10 mouse cellular contexts compared by ENCODE assay signal in genomic region chr14:122449601-122450495, GRCm38 (mm10). TPM values are rescaled to one million over a fixed set of nuclear protein-coding genes. Genes with fewer than 3 reads are reported as not detected.
A peak's percentile ranks its signal among the peaks of the same experiment; 100 is the strongest.
DNase-seq lines count a peak whose midpoint lies in the region; ATAC-seq and TF ChIP-seq lines count a peak whose summit lies in the region.
"Had no signal": no experiment of that assay in that cellular context is flagged by ENCODE, and none has a peak within 500 bp of the region (broad histone marks: within the 10 kb centered on the region; RNA-seq: fewer than 3 reads in every experiment).

No protein-coding gene starts in this region.

- ATAC-seq in lung, postnatal 0 days = no peak
- ATAC-seq in embryonic facial prominence, embryonic 11.5 days (replicated peaks; ENCODE audit: insufficient number of reproducible peaks, low FRiP score, low TSS enrichment, low read depth) = no peak
- ATAC-seq in limb, embryonic 12.5 days (ENCODE audit: insufficient number of reproducible peaks, insufficient read depth, low FRiP score, low TSS enrichment, low read depth) = no peak
- no peak for ATAC-seq in stomach, embryonic 16.5 days (ENCODE audit: insufficient read depth, low FRiP score)

- peak overlapping the region; percentile 25; the same call in 1 of the 2 replicates for H3K4me3 ChIP-seq in lung, postnatal 0 days (ENCODE audit: low read depth, low read length)
- H3K4me3 ChIP-seq in embryonic facial prominence, embryonic 11.5 days (ENCODE audit: low read depth, low read length) = peak overlapping the region; percentile 42
- peak overlapping the region; percentile 48 for H3K4me3 ChIP-seq in limb, embryonic 12.5 days (replicated peaks)
- peak overlapping the region; percentile 38 for H3K4me3 ChIP-seq in stomach, embryonic 16.5 days (replicated peaks; ENCODE audit: low read length)

- TF ChIP-seq CTCF in lung, postnatal 0 days (IDR thresholded peaks at IDR 0.05) = no peak

- 5% methylated on average over 29 of the region's 29 CpGs for WGBS in lung, postnatal 0 days
- WGBS in embryonic facial prominence, embryonic 11.5 days = 3% methylated on average over 29 of the region's 29 CpGs
- 4% methylated on average over 29 of the region's 29 CpGs for WGBS in limb, embryonic 12.5 days
- 6% methylated on average over 29 of the region's 29 CpGs for WGBS in stomach, embryonic 16.5 days

- H3K9ac ChIP-seq in lung, postnatal 0 days (replicated peaks; ENCODE audit: low read depth) = no peak overlapping the region
- peak overlapping the region; percentile 60 for H3K9ac ChIP-seq in embryonic facial prominence, embryonic 11.5 days (replicated peaks; ENCODE audit: low read length)
- H3K9ac ChIP-seq in limb, embryonic 12.5 days (replicated peaks) = peak overlapping the region; percentile 67
- no peak overlapping the region for H3K9ac ChIP-seq in stomach, embryonic 16.5 days (ENCODE audit: low read length)

- no peaks in the 10 kb centered on the region for H3K36me3 ChIP-seq in lung, postnatal 0 days (ENCODE audit: insufficient read depth, low read length)
- no peaks in the 10 kb centered on the region for H3K36me3 ChIP-seq in embryonic facial prominence, embryonic 11.5 days (replicated peaks; ENCODE audit: control insufficient read depth, insufficient read depth, low read depth, low read length)
- H3K36me3 ChIP-seq in limb, embryonic 12.5 days = no peaks in the 10 kb centered on the region
- no peaks in the 10 kb centered on the region for H3K36me3 ChIP-seq in stomach, embryonic 16.5 days (ENCODE audit: control insufficient read depth, insufficient read depth, low read length)

- H3K4me2 ChIP-seq in lung, postnatal 0 days (replicated peaks; ENCODE audit: low read depth, low read length) = peak overlapping the region; percentile 52; the same call in 1 of the 2 replicates
- peak overlapping the region; percentile 88 for H3K4me2 ChIP-seq in embryonic facial prominence, embryonic 11.5 days (ENCODE audit: low read depth, low read length)
- H3K4me2 ChIP-seq in limb, embryonic 12.5 days = peak overlapping the region; percentile 94
- peak overlapping the region; percentile 64 for H3K4me2 ChIP-seq in stomach, embryonic 16.5 days (ENCODE audit: low read depth, low read length)

- H3K4me1 ChIP-seq in lung, postnatal 0 days (ENCODE audit: insufficient read depth, low read depth, low read length) = no peaks in the 10 kb centered on the region
- peaks cover 6% of the 10 kb centered on the region for H3K4me1 ChIP-seq in embryonic facial prominence, embryonic 11.5 days (ENCODE audit: control insufficient read depth, insufficient read depth, low read length)
- peaks cover 45% of the 10 kb centered on the region for H3K4me1 ChIP-seq in limb, embryonic 12.5 days (replicated peaks)
- H3K4me1 ChIP-seq in stomach, embryonic 16.5 days (ENCODE audit: control insufficient read depth, insufficient read depth, low read length) = peaks cover 6% of the 10 kb centered on the region

- no peaks in the 10 kb centered on the region for H3K9me3 ChIP-seq in lung, postnatal 0 days (ENCODE audit: low read length)
- H3K9me3 ChIP-seq in embryonic facial prominence, embryonic 11.5 days (replicated peaks; ENCODE audit: control insufficient read depth, low read length) = no peaks in the 10 kb centered on the region
- no peaks in the 10 kb centered on the region for H3K9me3 ChIP-seq in limb, embryonic 12.5 days
- H3K9me3 ChIP-seq in stomach, embryonic 16.5 days (replicated peaks; ENCODE audit: control insufficient read depth, low read length) = no peaks in the 10 kb centered on the region

- H3K27ac ChIP-seq in lung, postnatal 0 days (ENCODE audit: low read length) = no peak overlapping the region
- no peak overlapping the region for H3K27ac ChIP-seq in embryonic facial prominence, embryonic 11.5 days (replicated peaks; ENCODE audit: low read depth, low read length)
- H3K27ac ChIP-seq in limb, embryonic 12.5 days = peak overlapping the region; percentile 41; the same call in 1 of the 2 replicates
- no peak overlapping the region for H3K27ac ChIP-seq in stomach, embryonic 16.5 days (ENCODE audit: low read length)

- H3K27me3 ChIP-seq in lung, postnatal 0 days (replicated peaks; ENCODE audit: insufficient read depth, low read length) = peaks cover 52% of the 10 kb centered on the region
- peaks cover 37% of the 10 kb centered on the region for H3K27me3 ChIP-seq in embryonic facial prominence, embryonic 11.5 days (ENCODE audit: control insufficient read depth, insufficient read depth, low read length)
- peaks cover 72% of the 10 kb centered on the region for H3K27me3 ChIP-seq in limb, embryonic 12.5 days
- H3K27me3 ChIP-seq in stomach, embryonic 16.5 days (ENCODE audit: control insufficient read depth, insufficient read depth, low read length) = peaks cover 68% of the 10 kb centered on the region

- TF ChIP-seq EP300 in lung, postnatal 0 days (IDR thresholded peaks at IDR 0.05) = no peak

- no peak for DNase-seq in lung, postnatal 0 days (ENCODE audit: low spot score)
- DNase-seq in lung, postnatal 14 days = no peak
- peak; percentile 45 for DNase-seq in embryonic facial prominence, embryonic 11.5 days (ENCODE audit: low spot score)
- DNase-seq in thymus, postnatal 25 days = no peak
- DNase-seq in testis, postnatal 10 days (ENCODE audit: low spot score) = no peak
- DNase-seq in urinary bladder, postnatal 14 days (ENCODE audit: low spot score) = no peak
- DNase-seq: adrenal gland, postnatal 36 days had no signal

RNA-seq across cellular contexts. Expression of gene Gm5089, which starts 1.1 kb away (rescaled TPM):
- not detected in 2 replicates for polyA plus RNA-seq in lung, postnatal 0 days (2015; fragmentation: Nextera tagmentation; extraction: Ambion mirVana)
- not detected in 2 replicates for polyA plus RNA-seq in embryonic facial prominence, embryonic 11.5 days (2014; fragmentation: Nextera tagmentation; extraction: Ambion mirVana)
- 0.14 and 0.23 TPM in 2 replicates for polyA plus RNA-seq in limb, embryonic 12.5 days (2016; fragmentation: Nextera tagmentation; extraction: Ambion mirVana)
- not detected in 2 replicates for polyA plus RNA-seq in stomach, embryonic 16.5 days (2015; fragmentation: Nextera tagmentation; extraction: Ambion mirVana)
- polyA plus RNA-seq: liver, adult 2 months had no signal

RNA-seq across cellular contexts. Expression of gene Zic5, which starts 15.6 kb away (rescaled TPM):
- polyA plus RNA-seq in lung, postnatal 0 days (2015; fragmentation: Nextera tagmentation; extraction: Ambion mirVana) = not detected in 2 replicates
- 4.1 and 5.0 TPM in 2 replicates for polyA plus RNA-seq in embryonic facial prominence, embryonic 11.5 days (2014; fragmentation: Nextera tagmentation; extraction: Ambion mirVana)
- 8.0 TPM in 2 replicates for polyA plus RNA-seq in limb, embryonic 12.5 days (2016; fragmentation: Nextera tagmentation; extraction: Ambion mirVana)
- not detected in 2 replicates for polyA plus RNA-seq in stomach, embryonic 16.5 days (2015; fragmentation: Nextera tagmentation; extraction: Ambion mirVana)
- polyA plus RNA-seq: liver, adult 2 months had no signal

RNA-seq across cellular contexts. Expression of gene Zic2, which starts 25.4 kb away (rescaled TPM):
- polyA plus RNA-seq in lung, postnatal 0 days (2015; fragmentation: Nextera tagmentation; extraction: Ambion mirVana) = 0.05 TPM in 1 of 2 replicates, not detected in the other
- polyA plus RNA-seq in embryonic facial prominence, embryonic 11.5 days (2014; fragmentation: Nextera tagmentation; extraction: Ambion mirVana) = 2.1 and 2.3 TPM in 2 replicates
- polyA plus RNA-seq in limb, embryonic 12.5 days (2016; fragmentation: Nextera tagmentation; extraction: Ambion mirVana) = 6.2 and 8.0 TPM in 2 replicates
- not detected in 2 replicates for polyA plus RNA-seq in stomach, embryonic 16.5 days (2015; fragmentation: Nextera tagmentation; extraction: Ambion mirVana)
- polyA plus RNA-seq: liver, adult 2 months had no signal

RNA-seq across cellular contexts. Expression of gene Gm10837, which starts 40.5 kb away (rescaled TPM):
- polyA plus RNA-seq in lung, postnatal 0 days (2015; fragmentation: Nextera tagmentation; extraction: Ambion mirVana) = not detected in 2 replicates
- not detected in 2 replicates for polyA plus RNA-seq in embryonic facial prominence, embryonic 11.5 days (2014; fragmentation: Nextera tagmentation; extraction: Ambion mirVana)
- polyA plus RNA-seq in limb, embryonic 12.5 days (2016; fragmentation: Nextera tagmentation; extraction: Ambion mirVana) = 0.14 and 0.18 TPM in 2 replicates
- polyA plus RNA-seq in stomach, embryonic 16.5 days (2015; fragmentation: Nextera tagmentation; extraction: Ambion mirVana) = not detected in 2 replicates
- polyA plus RNA-seq: liver, adult 2 months had no signal

Comparison
In these comparisons a context has a peak if more than half of its experiments do, and no peak if none do; other contexts are left out.
1. H3K9ac ChIP-seq: peak in embryonic facial prominence, embryonic 11.5 days (single experiment) and limb, embryonic 12.5 days (single experiment); none in lung, postnatal 0 days (single experiment) and stomach, embryonic 16.5 days (single experiment).
2. Peak in every context shown above with its lines, with median percentiles within 50 percentile points of each other: H3K4me2 ChIP-seq and H3K4me3 ChIP-seq.